Mouse (Mus musculus) layer of hippocampus, adult 2 months (tissue): ENCODE measurements at regions not wholly inside any gene's neighbourhood (a gene's known extent, or its start where the extent isn't known, plus 50 kb on each side); places are given as distances from the start of the nearest gene placed in this dataset.

Experiments used
- DNase-seq, 2 experiments: peaks; one replicate each; pipeline ENCODE4 v3.0.0; 2022; ENCODE audit warnings: low spot score in 2 of 2
- H3K27ac ChIP-seq: fragments of 200-600 bp; 2 replicates; pipeline ENCODE4 v1.8.1; 2022
- H3K4me3 ChIP-seq: fragments of 200-600 bp; 2 replicates; pipeline ENCODE4 v1.8.1; 2022; ENCODE audit warnings: mild to moderate bottlenecking
- CTCF ChIP-seq: fragments of 200-600 bp; conservative IDR thresholded peaks from 2 replicates; pipeline ENCODE4 v1.8.1; 2022; ENCODE audit warnings: antibody characterized with exemption, mild to moderate bottlenecking, moderate library complexity

GRCm38 (mm10) chr8:86301885-86302509, 278.5 kb downstream of the Abcc12 start:
- DNase-seq, result no peak
- no peak overlapping the region for H3K4me3 ChIP-seq
- H3K27ac ChIP-seq, result no peak overlapping the region
- TF ChIP-seq CTCF, result no peak

DNA sequence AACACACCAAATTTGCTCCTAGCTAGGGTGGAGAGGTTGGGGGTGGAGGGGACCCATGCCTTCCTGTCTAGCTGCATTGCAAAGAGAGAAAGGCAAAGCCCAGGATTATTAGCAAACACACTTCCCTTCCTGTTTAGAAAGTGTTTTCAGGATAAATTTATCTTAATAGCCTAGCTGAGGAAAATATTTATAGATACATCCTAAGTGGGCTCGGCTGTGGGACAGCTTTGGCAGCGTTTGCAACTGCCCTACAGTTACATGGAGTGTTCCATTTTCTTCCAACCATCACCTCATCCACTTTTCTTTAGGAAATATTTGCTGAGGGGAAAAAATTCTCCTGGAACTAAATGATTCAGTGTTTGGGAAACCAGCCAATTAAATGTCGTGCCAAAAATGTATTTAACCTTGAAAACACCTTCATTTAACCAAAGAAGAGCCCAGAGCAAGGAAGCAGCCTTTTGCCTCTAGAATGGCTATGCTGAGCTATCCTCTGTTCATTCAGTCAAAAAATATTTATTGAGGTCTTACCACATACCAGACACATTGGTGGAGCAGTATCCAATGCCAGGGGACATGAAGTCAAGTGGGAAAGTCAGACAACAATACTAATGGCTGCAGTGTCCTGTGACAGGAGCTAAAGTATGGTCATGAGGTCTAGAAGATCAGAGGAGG, 291.6 kb downstream of the Abcc12 start:
- H3K27ac ChIP-seq, result no peak overlapping the region
- H3K4me3 ChIP-seq, result no peak overlapping the region
- no peak for DNase-seq
- no peak for TF ChIP-seq CTCF

DNA sequence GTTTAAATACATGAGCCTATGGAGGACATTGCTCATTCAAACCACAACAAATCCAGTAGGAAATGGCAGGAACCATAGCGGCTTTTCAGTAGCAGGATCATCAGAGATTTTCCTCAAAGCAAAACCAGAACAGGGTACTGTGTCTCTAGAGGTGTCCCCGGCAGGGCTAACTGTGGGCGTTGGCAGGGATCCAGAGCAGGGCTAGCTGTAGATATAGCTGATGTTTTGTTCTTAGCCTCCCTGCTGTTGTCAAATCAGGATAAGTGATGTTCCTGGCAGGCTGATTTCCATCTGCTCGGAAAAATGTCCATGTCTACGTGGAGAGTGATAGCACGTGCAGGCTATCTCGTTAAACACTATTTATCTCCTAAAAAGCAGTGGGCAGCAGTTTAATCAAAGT, 297.6 kb downstream of the Abcc12 start:
- Histone ChIP-seq H3K4me3 (no peak overlapping the region), H3K27ac (no peak overlapping the region)
- TF ChIP-seq CTCF, result no peak
- DNase-seq, result peak in 1 of 2 experiments; percentile 13

DNA sequence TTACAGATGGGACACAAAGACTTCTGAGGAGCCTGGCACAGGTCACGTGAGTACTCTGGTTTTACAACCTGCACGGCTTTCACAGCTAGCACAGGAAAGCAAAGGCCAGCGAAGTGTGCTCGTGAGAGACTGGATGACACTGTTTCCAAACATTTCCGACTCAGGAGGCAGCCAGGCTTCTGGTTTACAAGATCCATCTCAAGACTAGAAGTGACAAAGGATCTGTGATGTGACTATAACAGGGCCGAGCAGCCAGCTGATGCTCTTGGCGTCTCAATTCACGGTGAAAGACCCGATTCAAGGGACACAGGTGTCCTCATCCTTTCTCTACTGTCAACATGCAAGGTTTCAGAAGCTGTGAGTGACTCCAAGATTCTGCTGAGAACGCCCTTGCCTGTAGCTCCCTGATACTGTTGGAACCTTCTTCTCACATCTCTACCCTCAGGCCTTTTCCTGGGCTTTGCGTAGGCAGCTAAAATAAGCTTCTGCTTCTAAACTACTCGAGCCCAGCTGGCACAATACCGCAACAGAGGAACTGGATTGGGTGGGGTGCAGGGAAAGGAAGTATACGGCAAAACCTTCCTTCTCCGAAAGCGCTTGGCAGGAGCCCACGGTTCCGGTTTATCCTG, 300.3 kb downstream of the Abcc12 start:
- peak; percentile 52 for DNase-seq
- Histone ChIP-seq H3K4me3 (no peak overlapping the region; the same call in 1 of the 2 replicates), H3K27ac (peak overlapping the region; percentile 61)
- no peak for TF ChIP-seq CTCF

GRCm38 (mm10) chr8:86275699-86276098, 304.8 kb downstream of the Abcc12 start:
- no peak for TF ChIP-seq CTCF

DNA sequence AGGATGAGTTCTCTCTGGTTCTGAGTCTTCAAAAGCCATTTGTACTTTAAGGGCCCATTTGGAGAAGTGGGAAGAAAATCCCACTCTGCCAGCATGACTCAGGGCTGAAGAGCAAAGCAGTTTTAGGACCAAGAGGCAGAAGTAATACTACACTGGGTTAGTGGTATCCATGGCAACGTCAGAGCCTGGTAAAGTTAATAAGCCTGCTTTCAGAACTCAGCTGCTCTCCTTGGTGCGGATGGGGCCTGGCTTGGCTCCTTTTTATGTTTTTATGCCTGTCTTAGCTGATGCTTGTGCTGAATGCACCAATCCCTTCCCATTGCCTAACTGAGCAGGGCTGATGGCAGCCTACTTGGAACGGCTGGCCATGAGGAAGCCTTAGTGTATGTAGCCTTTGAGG, 306.7 kb downstream of the Abcc12 start:
- DNase-seq, result peak; percentile 41 to 77
- Histone ChIP-seq H3K4me3 (no peak overlapping the region), H3K27ac (peak overlapping the region; percentile 79)
- no peak for TF ChIP-seq CTCF

More at GRCm38 (mm10) chr8:86275699-86276098, 304.8 kb downstream of the Abcc12 start:
- DNase-seq, result no peak
- Histone ChIP-seq H3K4me3 (no peak overlapping the region), H3K27ac (no peak overlapping the region)

DNA sequence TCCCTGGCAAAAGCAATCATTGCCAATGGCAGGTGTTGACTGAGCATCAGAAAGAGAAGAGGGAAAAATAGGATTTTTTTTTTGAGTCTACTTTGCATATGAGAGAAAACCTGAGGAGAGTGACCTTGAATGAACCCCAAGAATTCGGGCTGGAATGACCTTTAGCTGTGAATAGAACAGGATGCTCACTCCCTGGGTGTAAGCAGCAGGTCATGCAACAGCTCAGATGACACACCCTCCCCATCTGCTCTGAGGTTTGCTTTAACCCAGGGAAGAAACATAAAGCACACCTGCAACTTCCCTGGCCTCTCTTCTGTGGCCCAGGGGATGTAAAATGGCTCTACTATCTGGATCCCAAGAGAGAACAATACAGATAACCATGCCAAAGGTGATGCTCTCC, 307.9 kb downstream of the Abcc12 start:
- no peak for DNase-seq
- TF ChIP-seq CTCF, result no peak
- H3K4me3 ChIP-seq, result no peak overlapping the region
- H3K27ac ChIP-seq, result no peak overlapping the region

DNA sequence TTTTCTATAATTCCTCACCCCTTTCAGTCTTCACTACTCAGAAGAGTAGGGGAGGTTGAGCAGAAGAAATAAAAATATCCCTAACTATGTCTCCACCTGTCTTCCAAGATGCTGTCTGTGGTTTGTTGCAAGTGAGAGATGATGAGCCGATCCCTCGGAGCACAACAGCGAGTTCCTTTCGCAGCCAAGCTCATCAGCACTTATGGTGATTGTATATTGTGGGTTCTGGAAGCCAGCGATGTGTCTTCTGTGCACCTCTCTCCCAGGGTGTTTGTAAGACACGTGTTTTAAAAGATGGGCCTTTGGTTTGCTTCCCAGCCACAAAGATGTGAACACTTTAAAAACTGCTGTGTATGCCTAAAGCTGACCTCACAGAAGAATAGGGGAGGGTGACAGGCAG, 309.0 kb downstream of the Abcc12 start:
- Histone ChIP-seq H3K4me3 (no peak overlapping the region), H3K27ac (peak overlapping the region; percentile 40; the same call in 1 of the 2 replicates)
- no peak for TF ChIP-seq CTCF
- DNase-seq, result no peak

DNA sequence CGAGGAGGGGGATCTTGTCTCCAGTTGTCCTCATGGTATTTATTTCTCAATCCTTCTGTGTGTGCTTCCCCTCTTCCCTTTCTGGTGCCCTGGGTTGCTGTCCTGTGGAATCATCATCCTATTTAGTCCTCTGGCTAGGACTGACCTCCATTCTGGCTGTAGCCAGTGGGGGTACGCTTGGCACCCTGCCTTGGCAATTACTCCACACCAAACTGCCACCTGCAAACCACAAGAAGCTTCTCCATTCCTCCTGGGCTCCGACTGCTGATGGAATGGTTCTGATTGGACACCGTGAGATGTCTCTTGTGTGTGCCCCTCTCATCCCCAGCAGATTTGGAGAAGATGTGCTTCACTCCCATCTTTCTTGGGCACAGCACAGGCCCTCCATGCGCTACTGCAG, 322.5 kb downstream of the Abcc12 start:
- Histone ChIP-seq H3K27ac (no peak overlapping the region), H3K4me3 (no peak overlapping the region)
- no peak for TF ChIP-seq CTCF
- no peak for DNase-seq

DNA sequence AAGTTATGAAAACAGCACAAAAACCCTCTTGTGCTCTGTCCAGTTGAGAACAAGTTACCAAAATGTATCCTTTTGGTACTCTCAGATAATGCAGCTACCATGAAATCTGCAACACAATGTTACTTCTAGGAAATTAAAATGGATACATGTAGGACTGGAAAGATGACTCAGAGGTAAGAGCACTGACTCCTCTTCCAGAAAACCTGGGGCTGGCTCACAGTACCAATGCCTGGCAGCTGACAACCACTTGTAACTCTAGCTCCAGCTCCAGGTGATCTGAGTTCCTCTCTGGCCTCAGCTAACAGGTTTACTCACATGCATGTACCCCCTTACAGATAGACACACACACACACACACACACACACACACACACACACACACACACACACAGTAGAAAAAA, 325.1 kb downstream of the Abcc12 start:
- no peak for TF ChIP-seq CTCF
- H3K27ac ChIP-seq, result no peak overlapping the region
- H3K4me3 ChIP-seq, result no peak overlapping the region
- DNase-seq, result no peak

DNA sequence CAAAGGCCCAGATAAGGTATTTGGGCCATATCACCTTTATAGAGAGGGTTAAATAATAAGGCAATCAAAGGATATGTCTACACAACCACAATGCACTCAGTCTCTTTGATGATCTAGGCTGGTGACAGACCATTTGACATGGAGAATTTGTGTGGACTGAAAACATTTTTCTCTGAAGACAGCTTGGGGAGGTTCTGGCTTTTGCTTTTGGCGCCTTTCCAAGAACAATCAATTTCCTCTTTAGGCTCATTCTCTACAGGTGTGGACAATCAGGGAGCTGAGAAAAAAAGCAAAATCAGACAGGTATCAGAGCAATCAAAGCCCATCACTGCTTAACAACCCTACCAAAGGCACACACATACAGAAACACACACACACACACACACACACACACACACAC, 325.8 kb downstream of the Abcc12 start:
- no peak overlapping the region for H3K4me3 ChIP-seq
- no peak for TF ChIP-seq CTCF
- no peak overlapping the region for H3K27ac ChIP-seq
- DNase-seq, result no peak

GRCm38 (mm10) chr8:86252696-86253355, 327.7 kb downstream of the Abcc12 start:
- no peak for TF ChIP-seq CTCF
- Histone ChIP-seq H3K4me3 (no peak overlapping the region), H3K27ac (no peak overlapping the region)
- no peak for DNase-seq

- H3K4me3 ChIP-seq, result no peak overlapping the region
- no peak for TF ChIP-seq CTCF
- DNase-seq, result no peak
These were observed 345.8 kb downstream of the Abcc12 start for GRCm38 (mm10) chr8:86234696-86235095.

More at GRCm38 (mm10) chr8:86234696-86235095, 345.8 kb downstream of the Abcc12 start:
- no peak overlapping the region for H3K27ac ChIP-seq
